Mouse (Mus musculus) myocyte (in vitro differentiated cells): ENCODE results near the gene Dlgap5.

Source experiments
- CEBPB ChIP-seq: IDR thresholded peaks from 2 replicates; pipeline ENCODE4 v1.6.1; 2011; ENCODE audit warnings: mild to moderate bottlenecking, moderate library complexity; ENCODE audit not compliant: poor library complexity, insufficient read depth, severe bottlenecking
- E2F4 ChIP-seq: IDR thresholded peaks from one replicate; pipeline ENCODE4 v1.6.1; 2011; ENCODE audit warnings: mild to moderate bottlenecking, control low read depth, moderate library complexity; ENCODE audit not compliant: insufficient read depth
- MAX ChIP-seq: IDR thresholded peaks from one replicate; pipeline ENCODE4 v1.6.1; 2011; ENCODE audit warnings: low read depth, mild to moderate bottlenecking, control low read depth
- MYOD1 ChIP-seq, 3 experiments: IDR thresholded peaks; one replicate each; pipeline ENCODE4 v1.6.1; 2011; ENCODE audit warnings: control low read depth in 2 of 3, low read depth in 2 of 3, mild to moderate bottlenecking in 2 of 3, moderate library complexity in 1 of 3; ENCODE audit not compliant: insufficient read length in 2 of 3, control insufficient read depth in 1 of 3
- MYOG ChIP-seq, 3 experiments: IDR thresholded peaks; one replicate each; pipeline ENCODE4 v1.6.1; 2011; ENCODE audit warnings: control low read depth in 2 of 3, low read depth in 2 of 3, mild to moderate bottlenecking in 2 of 3; ENCODE audit not compliant: insufficient read length in 2 of 3, control insufficient read depth in 1 of 3, insufficient read depth in 1 of 3
- POLR2A ChIP-seq: IDR thresholded peaks from one replicate; pipeline ENCODE4 v1.6.1; 2011; ENCODE audit warnings: low read depth, mild to moderate bottlenecking, control low read depth, moderate library complexity; ENCODE audit not compliant: insufficient read length
- POLR2AphosphoS2 ChIP-seq: IDR thresholded peaks from one replicate; pipeline ENCODE4 v1.6.1; 2011; ENCODE audit warnings: low read depth, control low read depth; ENCODE audit not compliant: insufficient read length
- SRF ChIP-seq: IDR thresholded peaks from one replicate; pipeline ENCODE4 v1.6.1; 2011; ENCODE audit warnings: low read depth; ENCODE audit not compliant: control insufficient read depth, insufficient read length
- TCF12 ChIP-seq: IDR thresholded peaks from one replicate; pipeline ENCODE4 v1.6.1; 2011; ENCODE audit warnings: mild to moderate bottlenecking, control low read depth; ENCODE audit not compliant: poor library complexity, insufficient read depth, severe bottlenecking
- TCF3 ChIP-seq: IDR thresholded peaks from one replicate; pipeline ENCODE4 v1.6.1; 2011; ENCODE audit warnings: low read depth, control low read depth; ENCODE audit not compliant: insufficient read length
- USF1 ChIP-seq: IDR thresholded peaks from one replicate; pipeline ENCODE4 v1.6.1; 2011; ENCODE audit warnings: low read depth, mild to moderate bottlenecking, control low read depth, moderate library complexity

DNA sequence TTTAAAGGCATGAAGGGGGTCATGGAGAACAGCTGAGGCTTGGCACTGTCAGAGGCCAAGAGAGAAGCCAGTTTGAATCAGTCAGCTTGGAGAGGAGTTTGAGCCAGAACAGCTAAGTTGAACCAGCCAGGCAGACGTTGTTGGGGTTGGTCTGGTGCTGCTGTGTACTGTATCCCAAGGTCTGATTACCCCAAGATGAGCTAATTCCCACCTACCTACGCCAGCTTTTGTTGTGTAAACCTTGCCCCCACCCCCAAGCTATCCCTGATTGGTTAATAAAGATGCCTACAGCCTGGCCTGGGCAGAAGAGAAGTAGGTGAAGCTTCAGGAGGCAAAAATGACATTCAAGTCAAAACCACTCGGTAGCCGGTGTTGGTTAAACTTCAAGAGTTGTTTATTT, 4.3 kb upstream of the Dlgap5 start:
- no peak for TF ChIP-seq TCF12
- no peak for TF ChIP-seq POLR2A
- TF ChIP-seq MAX, result no peak
- TF ChIP-seq CEBPB, result no peak
- TF ChIP-seq E2F4, result no peak
- TF ChIP-seq USF1, result no peak
- TF ChIP-seq SRF, result no peak
- TF ChIP-seq POLR2AphosphoS2, result no peak
- no peak for TF ChIP-seq MYOG (IDR thresholded peaks at IDR 0.05; ENCODE audit: control insufficient read depth in 1 of 3, insufficient read depth in 1 of 3, insufficient read length in 2 of 3, low read depth in 2 of 3)
- TF ChIP-seq MYOD1 (IDR thresholded peaks at IDR 0.05; ENCODE audit: control insufficient read depth in 1 of 3, insufficient read length in 2 of 3, low read depth in 2 of 3), result no peak
- TF ChIP-seq TCF3, result no peak
